Mouse (Mus musculus): Measurements from ENCODE around the gene Parp4.

DNA sequence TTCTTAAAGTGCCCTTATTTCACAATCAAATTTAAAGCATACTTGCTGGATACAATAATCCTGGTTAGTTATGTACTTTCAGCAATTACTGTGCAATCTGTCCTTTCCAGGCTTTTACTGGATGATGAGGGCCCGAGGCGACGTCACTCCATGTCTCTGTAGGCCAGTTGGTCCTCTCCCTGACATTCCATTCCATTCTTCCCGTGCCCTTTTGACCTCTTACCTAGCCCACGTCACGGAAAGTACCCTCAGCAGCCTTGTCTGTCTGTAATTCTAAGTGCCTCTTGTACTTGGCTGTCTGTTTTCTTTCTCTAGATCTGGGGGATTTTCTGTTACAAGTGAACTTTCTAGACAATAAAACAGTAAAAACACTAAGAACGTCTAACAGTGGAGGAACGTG lies 3.6 kb downstream of the Parp4 start:
- no peak for TF ChIP-seq CTCF (conservative IDR thresholded peaks at IDR 0.05; ENCODE audit: low read length)
- no peak for TF ChIP-seq NANOG (IDR thresholded peaks at IDR 0.05; ENCODE audit: borderline replicate concordance, low read length)
- TF ChIP-seq POU5F1 (IDR thresholded peaks at IDR 0.05; ENCODE audit: borderline replicate concordance, low read length) = no peak
